In the genomic region with DNA sequence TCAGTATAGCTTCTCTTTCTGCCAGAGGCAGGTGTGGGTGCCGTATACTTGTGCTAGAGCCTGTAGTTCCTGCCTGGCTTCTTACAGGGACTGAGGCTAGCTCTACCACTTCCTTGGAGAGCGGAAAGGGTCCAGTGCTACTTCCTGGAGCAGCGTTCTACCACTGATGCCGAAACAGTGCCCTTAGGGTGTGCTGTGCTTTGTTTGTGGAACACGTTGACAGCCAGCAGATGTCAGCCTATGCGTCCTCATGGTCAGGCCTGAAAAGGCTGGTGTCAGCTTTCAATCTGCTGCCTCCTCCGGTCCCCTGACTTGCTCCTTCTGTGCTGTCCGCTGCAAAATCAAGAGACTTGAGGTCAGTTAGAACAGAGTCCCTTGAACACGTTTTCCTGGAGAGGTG, we compare ENCODE assay signal across 7 mouse cellular contexts. TPM values are rescaled to one million over a fixed set of nuclear protein-coding genes. Genes with fewer than 3 reads are reported as not detected.
DNase-seq lines count a peak whose midpoint lies in the region; ATAC-seq and TF ChIP-seq lines count a peak whose summit lies in the region.

No protein-coding gene starts in this region.

- TF ChIP-seq CTCF in gastrocnemius, adult 2 months (IDR thresholded peaks at IDR 0.05) = peak; percentile 59
- no peak for TF ChIP-seq CTCF in thymus, adult 2 months (IDR thresholded peaks at IDR 0.05; ENCODE audit: borderline replicate concordance, control insufficient read depth, extremely low read depth, insufficient read depth, low read length, poor library complexity)

- intact Hi-C loops in gastrocnemius, adult 2 months (cut with DNase I) = loop anchor here (5.0 to 10.0 kb wide), 3 partner anchors 52 to 375 kb away; partner anchors contain the start of genes Baz2b, March7 and Wdsub1

- H3K27me3 ChIP-seq in midbrain, embryonic 15.5 days (replicated peaks) = no peaks in the 10 kb centered on the region
- no peaks in the 10 kb centered on the region for H3K27me3 ChIP-seq in thymus, adult 2 months (ENCODE audit: control insufficient read depth, insufficient read depth, low read length)

- WGBS in midbrain, embryonic 15.5 days = 34% methylated on average over 9 of the region's 9 CpGs
- WGBS in thymus, adult 2 months = 67% methylated on average over 9 of the region's 9 CpGs

- H3K9ac ChIP-seq in midbrain, embryonic 15.5 days = no peak overlapping the region

- H3K36me3 ChIP-seq in midbrain, embryonic 15.5 days (replicated peaks) = no peaks in the 10 kb centered on the region
- no peaks in the 10 kb centered on the region for H3K36me3 ChIP-seq in thymus, adult 2 months (ENCODE audit: control insufficient read depth, insufficient read depth, low read length)

- no peak for TF ChIP-seq POLR2A in thymus, adult 2 months (IDR thresholded peaks at IDR 0.05; ENCODE audit: control insufficient read depth, extremely low read depth, insufficient read depth, low read length, poor library complexity)

- no peaks in the 10 kb centered on the region for H3K9me3 ChIP-seq in midbrain, embryonic 15.5 days

- ATAC-seq in midbrain, embryonic 15.5 days (replicated peaks) = peak; percentile 53

- peak overlapping the region; percentile 92 for H3K27ac ChIP-seq in gastrocnemius, adult 2 months
- 0 out of 2 replicates have a peak overlapping the region, but pooled peaks have one; percentile 32 for H3K27ac ChIP-seq in midbrain, embryonic 15.5 days
- H3K27ac ChIP-seq in thymus, adult 2 months (ENCODE audit: control insufficient read depth, insufficient read depth, low read length) = no peak overlapping the region

- peaks cover 31% of the 10 kb centered on the region for H3K4me1 ChIP-seq in midbrain, embryonic 15.5 days
- peaks cover 33% of the 10 kb centered on the region for H3K4me1 ChIP-seq in thymus, adult 2 months (replicated peaks; ENCODE audit: control insufficient read depth, insufficient read depth, low read length)

- DNase-seq in 3T3-L1 (ENCODE audit: low read depth, low spot score) = peak; percentile 20
- DNase-seq in NIH3T3 (ENCODE audit: low read depth) = peak; percentile 24
- DNase-seq in gastrocnemius, adult 2 months = peak; percentile 72
- peak; percentile 58 for DNase-seq in kidney, postnatal 10 days
- no peak for DNase-seq in frontal cortex, postnatal 14 days (ENCODE audit: low spot score in 2 of 2)
- DNase-seq in thymus, adult 2 months = no peak

- H3K4me3 ChIP-seq in gastrocnemius, adult 2 months = peak overlapping the region; percentile 64
- H3K4me3 ChIP-seq in midbrain, embryonic 15.5 days = no peak overlapping the region
- no peak overlapping the region for H3K4me3 ChIP-seq in thymus, adult 2 months (ENCODE audit: control insufficient read depth, insufficient read depth, low read length)

- no peak overlapping the region for H3K4me2 ChIP-seq in midbrain, embryonic 15.5 days

RNA-seq across cellular contexts. Expression of gene Wdsub1, which starts 52.2 kb away (rescaled TPM):
- 10 to 100 TPM; 12.0 to 18.4 TPM for total RNA-seq in gastrocnemius, adult 2 months (2021)
- polyA plus RNA-seq in midbrain, embryonic 15.5 days (2015; fragmentation: Nextera tagmentation; extraction: Ambion mirVana) = 18.1 and 19.1 TPM in 2 replicates
- 45.6 and 46.8 TPM in 2 replicates for polyA plus RNA-seq in thymus, adult 2 months (2012; rRNA removed)

Comparison
In these comparisons a context has a peak if more than half of its experiments do, and no peak if none do; other contexts are left out.
1. DNase-seq: peak in 3T3-L1 (single experiment), NIH3T3 (single experiment), gastrocnemius, adult 2 months (single experiment) and kidney, postnatal 10 days (single experiment); none in frontal cortex, postnatal 14 days (0 of 2) and thymus, adult 2 months (single experiment).